In genomic region chr2:33824935-33825514, GRCm38 (mm10) we compare ENCODE assay signal across 19 mouse cellular contexts.
DNase-seq lines count a peak whose midpoint lies in the region; ATAC-seq and TF ChIP-seq lines count a peak whose summit lies in the region.
"Had no signal": no experiment of that assay in that cellular context is flagged by ENCODE, and none has a peak within 500 bp of the region (broad histone marks: within the 10 kb centered on the region; RNA-seq: fewer than 3 reads in every experiment).

No protein-coding gene starts in this region.

- DNase-seq in gastrocnemius, adult 2 months: peak; percentile 6
- DNase-seq in gastrocnemius, adult 8-10 months (ENCODE audit: low spot score in 2 of 2): no peak
- peak; percentile 21 for DNase-seq in lung, postnatal 0 days (ENCODE audit: low spot score)
- no peak for DNase-seq in lung, adult 2 months
- DNase-seq in MN1 (ENCODE audit: low spot score): peak; percentile 37
- DNase-seq in thymus, postnatal 14 days: peak; percentile 62
- DNase-seq in layer of hippocampus, adult 18-20 months (ENCODE audit: low spot score in 2 of 2): no peak
- DNase-seq: cerebellum, adult 8-10 months; gastrocnemius, postnatal 36 days; kidney, adult 11 months had no signal

- TF ChIP-seq POLR2A in lung, adult 2 months (IDR thresholded peaks at IDR 0.05; ENCODE audit: borderline replicate concordance, extremely low read depth, low read depth, low read length): no peak

- no peak for TF ChIP-seq EP300 in lung, postnatal 0 days (IDR thresholded peaks at IDR 0.05)

- no peak overlapping the region for H3K4me3 ChIP-seq in gastrocnemius, adult 2 months
- no peak overlapping the region for H3K4me3 ChIP-seq in lung, postnatal 0 days (ENCODE audit: low read depth, low read length)
- no peak overlapping the region for H3K4me3 ChIP-seq in lung, adult 2 months (replicated peaks; ENCODE audit: extremely low read depth, low read depth, low read length)
- H3K4me3 ChIP-seq: erythroblast, embryonic 14.5 days; forebrain, embryonic 15.5 days; hindbrain, embryonic 12.5 days; lung, embryonic 15.5 days; midbrain, embryonic 12.5 days; neural tube, embryonic 12.5 days had no signal

- no peak for TF ChIP-seq CTCF in gastrocnemius, adult 2 months (IDR thresholded peaks at IDR 0.05)
- no peak for TF ChIP-seq CTCF in lung, postnatal 0 days (IDR thresholded peaks at IDR 0.05)
- no peak for TF ChIP-seq CTCF in lung, adult 2 months (IDR thresholded peaks at IDR 0.05; ENCODE audit: insufficient read depth, low read length)

- ATAC-seq in lung, postnatal 0 days: no peak
- ATAC-seq: forebrain, embryonic 15.5 days had no signal

- no peaks in the 10 kb centered on the region for H3K9me3 ChIP-seq in lung, postnatal 0 days (ENCODE audit: low read length)
- H3K9me3 ChIP-seq: forebrain, embryonic 15.5 days; hindbrain, embryonic 12.5 days; lung, embryonic 15.5 days; midbrain, embryonic 12.5 days; neural tube, embryonic 12.5 days had no signal

- H3K27me3 ChIP-seq in lung, postnatal 0 days (replicated peaks; ENCODE audit: insufficient read depth, low read length): no peaks in the 10 kb centered on the region
- H3K27me3 ChIP-seq: CH12.LX; forebrain, embryonic 15.5 days; hindbrain, embryonic 12.5 days; lung, embryonic 15.5 days; midbrain, embryonic 12.5 days; neural tube, embryonic 12.5 days had no signal

- no peak overlapping the region for H3K27ac ChIP-seq in gastrocnemius, adult 2 months
- H3K27ac ChIP-seq in lung, postnatal 0 days (ENCODE audit: low read length): no peak overlapping the region
- H3K27ac ChIP-seq: forebrain, embryonic 15.5 days; hindbrain, embryonic 12.5 days; lung, embryonic 15.5 days; macrophage; midbrain, embryonic 12.5 days; neural tube, embryonic 12.5 days; stomach, postnatal 0 days had no signal

- intact Hi-C loops in gastrocnemius, adult 2 months (cut with DNase I): loop anchor here (5.0 kb wide), 3 partner anchors 57 to 147 kb away; no protein-coding TSS in a partner anchor

- H3K4me2 ChIP-seq in lung, postnatal 0 days (replicated peaks; ENCODE audit: low read depth, low read length): no peak overlapping the region
- H3K4me2 ChIP-seq: forebrain, embryonic 15.5 days; hindbrain, embryonic 12.5 days; lung, embryonic 15.5 days; midbrain, embryonic 12.5 days; neural tube, embryonic 12.5 days had no signal

- H3K4me1 ChIP-seq in lung, postnatal 0 days (ENCODE audit: insufficient read depth, low read depth, low read length): no peaks in the 10 kb centered on the region
- 0 out of 2 replicates have a peak, but pooled peaks cover 7% of the 10 kb centered on the region for H3K4me1 ChIP-seq in lung, adult 2 months (ENCODE audit: control insufficient read depth, insufficient read depth, low read length)
- H3K4me1 ChIP-seq: lung, embryonic 15.5 days had no signal

- no peak overlapping the region for H3K9ac ChIP-seq in lung, postnatal 0 days (replicated peaks; ENCODE audit: low read depth)
- H3K9ac ChIP-seq: forebrain, embryonic 15.5 days; hindbrain, embryonic 12.5 days; lung, embryonic 15.5 days; midbrain, embryonic 12.5 days; neural tube, embryonic 12.5 days had no signal

- peaks cover 12% of the 10 kb centered on the region; the same call in 1 of the 2 replicates for H3K36me3 ChIP-seq in lung, postnatal 0 days (ENCODE audit: insufficient read depth, low read length)

- WGBS in lung, postnatal 0 days: 83% methylated on average over 11 of the region's 11 CpGs
- WGBS in lung, adult 2 months: 85% methylated on average over 11 of the region's 11 CpGs

Comparison
In these comparisons a context has a peak if more than half of its experiments do, and no peak if none do; other contexts are left out.
1. DNase-seq: peak in gastrocnemius, adult 2 months (single experiment), lung, postnatal 0 days (single experiment), MN1 (single experiment) and thymus, postnatal 14 days (single experiment); none in gastrocnemius, adult 8-10 months (0 of 2), lung, adult 2 months (single experiment) and layer of hippocampus, adult 18-20 months (0 of 2).